Mouse (Mus musculus): ENCODE data around the gene Gm15448. TPM values are rescaled to one million over a fixed set of nuclear protein-coding genes. Genes with fewer than 3 reads are reported as not detected.
"Not testable (repeated sequence)": the region's sequence is repeated elsewhere in the genome, so short reads cannot be mapped to it uniquely, and the experiment has no call there.

Gm15448 gene
- total RNA-seq (2021) = not detected

GRCm38 (mm10) chr7:3825599-3825998 is at the start of gene Gm15448:
Gene Gm15448 (minus strand): TSS chr7:3825687.
- not testable (repeated sequence) for DNase-seq

GRCm38 (mm10) chr7:3875032-3875431 is 49.5 kb upstream of the Gm15448 start:
- not testable (repeated sequence) for DNase-seq

DNA sequence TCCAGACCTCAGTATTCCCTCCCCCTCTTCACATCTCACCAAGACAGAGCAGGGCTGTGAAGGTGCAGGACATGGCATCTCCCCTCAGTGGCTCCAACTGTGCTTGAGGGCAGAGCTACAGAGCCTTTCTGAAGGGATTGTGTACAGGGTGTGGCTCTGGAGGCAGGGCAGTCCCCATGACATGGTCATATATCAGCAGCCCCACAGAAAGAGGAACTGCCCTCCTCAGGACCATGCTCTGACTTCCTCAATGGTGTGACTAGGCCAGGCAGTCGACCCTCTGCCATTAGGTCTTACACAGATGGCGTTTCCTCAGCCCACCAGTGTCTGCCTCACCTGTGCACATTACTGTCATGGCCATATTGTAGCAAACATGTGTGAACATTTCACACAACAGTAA is 19.5 kb upstream of the Gm15448 start, which contains the start of gene Pira2:
Gene Pira2, minus strand, starts transcription at position 101 of the 400 bp plus-strand sequence.
- DNase-seq = not testable (repeated sequence)

DNA sequence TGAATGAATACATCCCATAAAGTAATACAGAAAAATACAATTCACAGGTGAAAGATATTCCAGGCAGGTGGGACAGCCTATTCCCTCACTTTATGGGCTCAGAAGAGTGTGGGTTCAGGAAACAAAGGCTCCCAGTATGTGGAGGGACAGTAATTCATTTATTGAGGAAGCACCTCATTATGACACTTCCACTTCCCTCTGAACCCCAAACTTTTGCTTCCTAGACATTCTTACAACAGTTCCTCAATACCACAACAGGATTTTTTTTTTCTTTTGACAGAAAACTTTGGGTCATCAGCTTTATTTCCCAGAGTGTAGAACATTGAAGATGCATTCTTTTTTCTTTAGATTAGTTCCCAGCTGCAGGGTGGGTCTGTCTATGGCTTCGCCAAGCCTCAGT is 12.4 kb upstream of the Gm15448 start:
- not testable (repeated sequence) for DNase-seq

DNA sequence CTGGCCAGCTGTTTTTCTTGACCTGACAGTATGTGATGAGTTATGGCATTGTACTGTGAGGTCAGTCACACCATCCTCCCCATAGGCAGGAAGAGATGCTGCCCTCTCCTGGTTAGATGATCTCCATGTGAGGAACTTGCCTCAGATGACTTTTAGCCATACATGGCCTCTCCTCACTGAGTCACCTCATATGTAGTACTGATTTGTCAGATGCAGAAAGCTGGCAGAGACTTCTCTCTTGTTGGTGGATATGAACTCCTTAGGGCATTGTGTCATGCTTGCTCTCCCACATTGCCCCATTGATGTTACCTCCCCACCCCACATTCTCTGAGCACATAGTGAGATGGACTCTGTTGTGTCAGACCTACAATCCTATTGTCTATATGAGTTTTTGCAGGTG is 5.1 kb upstream of the Gm15448 start:
- not testable (repeated sequence) for DNase-seq

DNA sequence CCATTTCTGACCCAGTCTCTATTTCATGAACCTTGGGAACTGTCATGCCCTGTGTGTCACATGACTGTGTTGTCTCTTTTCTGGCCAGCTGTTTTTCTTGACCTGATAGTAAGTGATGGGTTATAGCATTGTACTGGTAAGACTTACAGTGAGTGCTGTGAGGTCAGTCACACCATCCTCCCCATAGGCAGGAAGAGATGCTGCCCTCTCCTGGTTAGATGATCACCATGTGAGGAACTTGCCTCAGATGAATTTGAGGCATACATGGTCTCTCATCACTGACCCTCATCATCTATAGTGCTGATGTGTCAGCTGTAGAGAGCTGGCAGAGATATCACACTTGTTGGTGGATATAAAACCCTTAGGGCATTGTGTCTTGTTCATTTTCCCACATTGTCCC is 13.6 kb downstream of the Gm15448 start:
- not testable (repeated sequence) for DNase-seq

DNA sequence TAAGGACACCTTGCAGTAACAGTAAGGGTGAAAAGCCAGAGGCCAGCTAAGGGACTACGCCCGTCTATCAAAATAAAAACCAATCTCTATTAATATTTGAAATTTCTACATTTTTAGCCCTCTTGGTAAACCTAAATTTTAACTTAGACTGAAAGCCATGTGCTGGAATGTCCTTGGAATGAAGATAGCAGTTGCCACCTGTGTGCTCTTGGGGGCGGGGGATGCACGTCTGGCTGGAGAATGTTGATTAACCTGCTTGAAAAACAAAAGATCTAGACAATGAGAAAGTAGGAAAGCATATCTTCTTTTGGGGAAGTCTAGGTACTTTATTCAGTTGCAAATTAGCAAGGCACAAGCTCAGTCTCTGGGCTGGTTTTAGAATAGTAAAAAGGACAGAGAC is 22.6 kb downstream of the Gm15448 start:
- DNase-seq = not testable (repeated sequence)

GRCm38 (mm10) chr7:3799940-3800339 is 25.5 kb downstream of the Gm15448 start:
- not testable (repeated sequence) for DNase-seq

- not testable (repeated sequence) for DNase-seq
These were observed 29.2 kb downstream of the Gm15448 start for GRCm38 (mm10) chr7:3796286-3796685.

Other genes starting within 250 kb of the Gm15448 start
- under 1 TPM; 0.52 to 0.81 TPM for gene Oscar, start 209.5 kb downstream of the Gm15448 start, total RNA-seq (2021)
- 1,000 to 10,000 TPM; 1,232 to 1,303 TPM for gene Ndufa3, start 208.3 kb downstream of the Gm15448 start, total RNA-seq (2021)
- gene Tfpt, start 195.8 kb downstream of the Gm15448 start, total RNA-seq (2021) = 10 to 100 TPM; 18.0 to 23.0 TPM
- gene Prpf31, start 195.7 kb downstream of the Gm15448 start, total RNA-seq (2021) = 10 to 100 TPM; 37.5 to 40.3 TPM
- gene Cnot3, start 180.4 kb downstream of the Gm15448 start, total RNA-seq (2021) = 10 to 100 TPM; 37.9 to 38.3 TPM
- 10 to 100 TPM in 1 of 2 experiments, 1 to 10 TPM in 1; 8.5 to 10.2 TPM for gene Leng1, start 159.8 kb downstream of the Gm15448 start, total RNA-seq (2021)
- 1 to 10 TPM; 2.2 to 2.4 TPM for gene Tmc4, start 148.1 kb downstream of the Gm15448 start, total RNA-seq (2021)
- 100 to 1,000 TPM; 127 to 133 TPM for gene Tsen34, start 132.8 kb downstream of the Gm15448 start, total RNA-seq (2021)
- 10 to 100 TPM; 29.7 to 32.3 TPM for gene Mboat7, start 132.2 kb downstream of the Gm15448 start, total RNA-seq (2021)
- 100 to 1,000 TPM; 875 to 920 TPM for gene Rps9, start 121.7 kb downstream of the Gm15448 start, total RNA-seq (2021)
- under 1 TPM; 0.43 to 0.64 TPM for gene Pirb, start 105.3 kb downstream of the Gm15448 start, total RNA-seq (2021)
- gene Pira2, start 19.4 kb upstream of the Gm15448 start, total RNA-seq (2021) = under 1 TPM in 1 of 2 experiments, not detected in 1; 0.14 TPM
- gene Gm14548, start 72.4 kb upstream of the Gm15448 start, total RNA-seq (2021) = under 1 TPM in 1 of 2 experiments, not detected in 1; 0.29 TPM
- gene Lilra6, start 89.8 kb upstream of the Gm15448 start, total RNA-seq (2021) = under 1 TPM; 0.12 to 0.14 TPM
- under 1 TPM; 0.54 to 0.55 TPM for gene Lair1, start 237.5 kb upstream of the Gm15448 start, total RNA-seq (2021)